Mouse (Mus musculus) hematopoietic stem cell, adult 5-6 weeks (primary cell): ENCODE measurements around the gene Kat2a. TPM values are rescaled to one million over a fixed set of nuclear protein-coding genes. Genes with fewer than 3 reads are reported as not detected.

Experiments
- total RNA-seq: library from RNA; stranded (forward); fragments of 172-1452, 232-1000 nt; gene quantifications from 2 replicates; pipeline ENCODE4 v1.2.3, GENCODE M21; 2017

Kat2a gene
- total RNA-seq, 1 experiment from 2014 or later = 26.1 TPM

Other genes starting within 250 kb of the Kat2a start
- gene Klhl11, start 239.7 kb downstream of the Kat2a start, total RNA-seq = 27.6 and 34.2 TPM in 2 replicates
- 91.6 and 97.6 TPM in 2 replicates for gene Acly, start 184.5 kb downstream of the Kat2a start, total RNA-seq
- 0.31 TPM in 1 of 2 replicates, not detected in the other for gene Ttc25, start 166.9 kb downstream of the Kat2a start, total RNA-seq
- 26.4 and 27.5 TPM in 2 replicates for gene Cnp, start 137.6 kb downstream of the Kat2a start, total RNA-seq
- 6.9 and 10.7 TPM in 2 replicates for gene Nkiras2, start 93.2 kb downstream of the Kat2a start, total RNA-seq
- gene Dnajc7, start 92.3 kb downstream of the Kat2a start, total RNA-seq = 129 and 135 TPM in 2 replicates
- gene Zfp385c, start 20.0 kb downstream of the Kat2a start, total RNA-seq = 0.20 TPM in 1 of 2 replicates, not detected in the other
- 31.1 and 33.1 TPM in 2 replicates for gene Dhx58, start 8.2 kb downstream of the Kat2a start, total RNA-seq
- not detected in 2 replicates for gene Hspb9, start 1.4 kb upstream of the Kat2a start, total RNA-seq
- 75.3 and 87.9 TPM in 2 replicates for gene Rab5c, start 25.8 kb upstream of the Kat2a start, total RNA-seq
- 0.13 TPM in 1 of 2 replicates, not detected in the other for gene Kcnh4, start 47.5 kb upstream of the Kat2a start, total RNA-seq
- gene Hcrt, start 50.5 kb upstream of the Kat2a start, total RNA-seq = not detected in 2 replicates
- 2.4 and 3.3 TPM in 2 replicates for gene Ghdc, start 58.5 kb upstream of the Kat2a start, total RNA-seq
- gene Stat5b, start 138.3 kb upstream of the Kat2a start, total RNA-seq = 58.8 and 66.2 TPM in 2 replicates
- gene Stat5a, start 146.9 kb upstream of the Kat2a start, total RNA-seq = 48.2 and 54.6 TPM in 2 replicates
- gene Stat3, start 227.1 kb upstream of the Kat2a start, total RNA-seq = 108 and 135 TPM in 2 replicates